Mouse (Mus musculus) limb, embryonic 14.5 days (tissue): ENCODE data around the gene Zic1. TPM values are rescaled to one million over a fixed set of nuclear protein-coding genes. Genes with fewer than 3 reads are reported as not detected.

Experiments
- ATAC-seq: fragments of 200-750 bp; cut with Nextera tagmentation; 2 replicates; pipeline ENCODE4 v1.8.0; 2017; ENCODE audit warnings: low read depth, moderate number of reproducible peaks, moderate TSS enrichment; ENCODE audit not compliant: low FRiP score
- DNase-seq: peaks from one replicate; pipeline ENCODE4 v3.0.0-alpha.2; 2015; ENCODE audit warnings: low spot score
- H3K27ac ChIP-seq: fragments of 300-500 bp; sonication (generic); replicated peaks from 2 replicates; pipeline ENCODE4 v1.5.1; 2014; ENCODE audit warnings: low read depth, mild to moderate bottlenecking, low read length, moderate library complexity, mixed read lengths
- H3K27me3 ChIP-seq: fragments of 300-500 bp; sonication (generic); 2 replicates; pipeline ENCODE4 v1.6.1; 2014; ENCODE audit warnings: low read length, mixed read lengths; ENCODE audit not compliant: control insufficient read depth, insufficient read depth
- H3K36me3 ChIP-seq: fragments of 300-500 bp; sonication (generic); 2 replicates; pipeline ENCODE4 v1.6.1; 2014; ENCODE audit warnings: mild to moderate bottlenecking, low read length, moderate library complexity, mixed read lengths; ENCODE audit not compliant: control insufficient read depth, insufficient read depth
- H3K4me1 ChIP-seq: fragments of 300-500 bp; sonication (generic); 2 replicates; pipeline ENCODE4 v1.6.1; 2014; ENCODE audit warnings: antibody characterized with exemption, low read length, mixed read lengths; ENCODE audit not compliant: control insufficient read depth, insufficient read depth
- H3K4me2 ChIP-seq: fragments of 300-500 bp; sonication (generic); replicated peaks from 2 replicates; pipeline ENCODE4 v1.6.1; 2014; ENCODE audit warnings: low read depth, mild to moderate bottlenecking, low read length, moderate library complexity; ENCODE audit not compliant: severe bottlenecking
- H3K4me3 ChIP-seq: fragments of 300-500 bp; sonication (generic); replicated peaks from 2 replicates; pipeline ENCODE4 v1.5.1; 2014; ENCODE audit warnings: low read length
- H3K9ac ChIP-seq: fragments of 300-500 bp; sonication (generic); 2 replicates; pipeline ENCODE4 v1.6.1; 2014; ENCODE audit warnings: mild to moderate bottlenecking, low read depth, low read length, moderate library complexity; ENCODE audit not compliant: severe bottlenecking
- H3K9me3 ChIP-seq: fragments of 300-500 bp; sonication (generic); 2 replicates; pipeline ENCODE4 v1.6.1; 2016; ENCODE audit warnings: low read length; ENCODE audit not compliant: control insufficient read depth
- POLR2A ChIP-seq: fragments of 200-500 bp; IDR thresholded peaks from 2 replicates; pipeline ENCODE4 v1.8.0; 2012; ENCODE audit warnings: inconsistent platforms, mild to moderate bottlenecking, moderate library complexity, borderline replicate concordance; ENCODE audit not compliant: insufficient read depth, insufficient read length; ENCODE audit errors: extremely low read depth
- WGBS: fragments of 180-500 bp; shearing (Covaris S2); extraction: QIAGEN DNeasy Blood & Tissue Kit; methylation state at CpG from one replicate; pipeline ENCODE4 v1.1.7; 2014; 5-methylcytosine and 5-hydroxymethylcytosine counted together
- polyA plus RNA-seq, 2 experiments: library from polyadenylated mRNA; depleted of rRNA in 1 of 2; stranded (reverse) in 1 of 2; unstranded in 1 of 2; fragments of >200 nt; fragmentation: Nextera tagmentation in 1 of 2; extraction: Ambion mirVana in 1 of 2; gene quantifications; 2 replicates each; pipeline versions ENCODE4 v1.2.1 to v1.2.3; 2012 to 2014

Zic1 gene
- polyA plus RNA-seq, 2 experiments: 0.21 to 6.0 TPM

- Histone ChIP-seq H3K36me3 (no peaks in the 10 kb centered on the region), H3K27me3 (peaks cover 89% of the 10 kb centered on the region), H3K4me2 (no peak overlapping the region), H3K27ac (no peak overlapping the region), H3K4me1 (no peaks in the 10 kb centered on the region), H3K9me3 (no peaks in the 10 kb centered on the region), H3K9ac (no peak overlapping the region), H3K4me3 (no peak overlapping the region)
- no peak for TF ChIP-seq POLR2A
- ATAC-seq (no peak), DNase-seq (no peak)
- 4% methylated on average over 36 of the region's 37 CpGs for WGBS
Measured at GRCm38 (mm10) chr9:91353551-91354433, 11.8 kb downstream of the Zic1 start.

- H3K4me1 ChIP-seq: no peaks in the 10 kb centered on the region
- 2% methylated on average over 15 of the region's 15 CpGs for WGBS
- H3K4me3 ChIP-seq: no peak overlapping the region
- no peak overlapping the region for H3K4me2 ChIP-seq
- peaks cover 86% of the 10 kb centered on the region for H3K27me3 ChIP-seq
- H3K9ac ChIP-seq: no peak overlapping the region
- DNase-seq (no peak), ATAC-seq (no peak)
- no peak for TF ChIP-seq POLR2A
- no peaks in the 10 kb centered on the region for H3K36me3 ChIP-seq
- H3K9me3 ChIP-seq: no peaks in the 10 kb centered on the region
- H3K27ac ChIP-seq: no peak overlapping the region
Measured at GRCm38 (mm10) chr9:91352786-91353185, 12.8 kb downstream of the Zic1 start.

GRCm38 (mm10) chr9:91351961-91352411, 13.6 kb downstream of the Zic1 start:
- H3K27ac ChIP-seq: no peak overlapping the region
- H3K4me1 ChIP-seq: no peaks in the 10 kb centered on the region
- no peak for TF ChIP-seq POLR2A
- peaks cover 82% of the 10 kb centered on the region for H3K27me3 ChIP-seq
- H3K4me2 ChIP-seq: no peak overlapping the region
- H3K36me3 ChIP-seq: no peaks in the 10 kb centered on the region
- H3K4me3 ChIP-seq: no peak overlapping the region
- under 1% methylated on average over 13 of the region's 13 CpGs for WGBS
- H3K9ac ChIP-seq: no peak overlapping the region
- H3K9me3 ChIP-seq: no peaks in the 10 kb centered on the region
- DNase-seq (no peak), ATAC-seq (no peak)

GRCm38 (mm10) chr9:91351361-91351760, 14.2 kb downstream of the Zic1 start:
- 3% methylated on average over 5 of the region's 5 CpGs for WGBS
- Histone ChIP-seq H3K4me1 (no peaks in the 10 kb centered on the region), H3K4me3 (no peak overlapping the region), H3K27ac (no peak overlapping the region), H3K9me3 (no peaks in the 10 kb centered on the region), H3K27me3 (peaks cover 76% of the 10 kb centered on the region), H3K4me2 (no peak overlapping the region), H3K36me3 (no peaks in the 10 kb centered on the region), H3K9ac (no peak overlapping the region)
- ATAC-seq: no peak
- DNase-seq: no peak
- no peak for TF ChIP-seq POLR2A

GRCm38 (mm10) chr9:91350861-91351291, 14.7 kb downstream of the Zic1 start:
- Histone ChIP-seq H3K9me3 (no peaks in the 10 kb centered on the region), H3K27ac (no peak overlapping the region), H3K4me2 (no peak overlapping the region), H3K9ac (no peak overlapping the region), H3K36me3 (no peaks in the 10 kb centered on the region), H3K4me1 (no peaks in the 10 kb centered on the region), H3K27me3 (peaks cover 71% of the 10 kb centered on the region), H3K4me3 (no peak overlapping the region)
- 2% methylated on average over 14 of the region's 14 CpGs for WGBS
- no peak for DNase-seq
- ATAC-seq: no peak
- TF ChIP-seq POLR2A: no peak
